Mouse (Mus musculus): ENCODE data around the gene Col1a2. TPM values are rescaled to one million over a fixed set of nuclear protein-coding genes. Genes with fewer than 3 reads are reported as not detected.

Gene Col1a2
- polyA plus RNA-seq, 1 experiment from 2014 or later: 199 TPM

DNA sequence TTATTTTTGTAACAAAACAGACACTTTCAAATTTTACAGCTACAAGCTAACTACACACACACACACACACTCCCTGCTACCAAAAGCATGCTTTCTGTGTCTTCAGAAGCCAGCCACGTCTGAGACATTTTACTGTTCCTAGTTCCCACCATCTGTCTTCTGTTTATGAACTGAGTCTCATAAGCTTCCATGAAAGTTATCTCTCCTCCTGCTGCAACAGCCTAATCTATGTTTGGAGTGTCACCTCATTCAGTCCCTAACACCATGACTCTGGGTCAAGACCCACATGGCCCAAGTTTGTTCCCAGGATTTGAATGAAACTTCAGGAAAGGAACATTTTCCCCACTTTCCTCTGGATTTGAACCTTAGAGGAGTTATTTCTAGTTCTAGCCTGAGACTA lies 57.8 kb downstream of the Col1a2 start:
- H3K4me3 ChIP-seq (replicated peaks; ENCODE audit: low read length): no peak overlapping the region
- WGBS: 61% methylated on average over 1 of the region's 1 CpGs
- no peaks in the 10 kb centered on the region for H3K4me1 ChIP-seq (replicated peaks; ENCODE audit: control insufficient read depth, insufficient read depth, low read length)
- H3K9ac ChIP-seq: no peak overlapping the region
- H3K4me2 ChIP-seq (replicated peaks): no peak overlapping the region
- ATAC-seq (ENCODE audit: low FRiP score) (no peak), DNase-seq (ENCODE audit: low spot score) (no peak)
- H3K27ac ChIP-seq: no peak overlapping the region
- H3K36me3 ChIP-seq (replicated peaks; ENCODE audit: control insufficient read depth, insufficient read depth): no peaks in the 10 kb centered on the region
- no peaks in the 10 kb centered on the region for H3K9me3 ChIP-seq (ENCODE audit: control insufficient read depth, low read length)
- no peaks in the 10 kb centered on the region for H3K27me3 ChIP-seq (ENCODE audit: control insufficient read depth, insufficient read depth, low read length)

DNA sequence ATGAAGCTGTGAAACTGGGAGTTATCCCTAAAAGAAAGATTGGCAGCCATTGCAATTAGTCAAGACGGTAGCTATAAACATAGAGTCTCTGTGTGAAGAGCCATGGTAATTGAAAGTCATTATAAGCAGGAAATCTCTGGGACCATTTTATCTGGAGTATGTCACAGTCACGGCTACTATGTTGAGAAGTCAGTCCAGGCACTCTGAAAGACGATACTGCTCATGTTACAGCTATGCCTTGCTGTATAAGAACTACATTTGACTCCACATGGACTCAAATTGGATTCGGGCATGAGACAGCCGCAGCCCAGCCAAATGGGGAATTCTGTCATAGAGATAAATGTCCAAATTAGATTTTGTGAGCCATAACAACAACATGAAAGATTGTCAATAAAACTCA lies 58.9 kb downstream of the Col1a2 start:
- no peaks in the 10 kb centered on the region for H3K36me3 ChIP-seq (replicated peaks; ENCODE audit: control insufficient read depth, insufficient read depth)
- 86% methylated on average over 5 of the region's 5 CpGs for WGBS
- H3K4me3 ChIP-seq (replicated peaks; ENCODE audit: low read length): no peak overlapping the region
- H3K9ac ChIP-seq: no peak overlapping the region
- no peaks in the 10 kb centered on the region for H3K4me1 ChIP-seq (replicated peaks; ENCODE audit: control insufficient read depth, insufficient read depth, low read length)
- no peaks in the 10 kb centered on the region for H3K9me3 ChIP-seq (ENCODE audit: control insufficient read depth, low read length)
- no peak overlapping the region for H3K27ac ChIP-seq
- no peaks in the 10 kb centered on the region for H3K27me3 ChIP-seq (ENCODE audit: control insufficient read depth, insufficient read depth, low read length)
- DNase-seq (ENCODE audit: low spot score) (no peak), ATAC-seq (ENCODE audit: low FRiP score) (no peak)
- no peak overlapping the region for H3K4me2 ChIP-seq (replicated peaks)

DNA sequence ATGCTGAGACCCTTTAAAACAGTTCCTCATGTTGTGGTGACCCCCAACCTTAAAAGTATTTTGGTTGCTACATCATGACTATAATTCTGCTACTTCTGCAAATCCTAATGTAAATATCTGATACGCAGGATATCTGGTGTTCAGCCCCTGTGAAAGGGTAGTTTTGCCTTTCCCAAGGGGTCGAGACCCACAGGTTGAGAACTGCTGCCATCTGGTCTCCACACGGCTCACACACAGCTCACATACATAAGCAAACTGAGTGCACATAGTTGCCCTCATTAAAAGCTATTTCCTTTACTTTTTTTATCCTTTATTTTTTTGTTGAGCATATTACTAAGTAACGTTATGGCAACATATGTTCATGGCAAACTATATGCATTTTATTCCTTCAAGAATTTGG lies 65.8 kb downstream of the Col1a2 start:
- H3K4me3 ChIP-seq (replicated peaks; ENCODE audit: low read length): no peak overlapping the region
- H3K4me2 ChIP-seq (replicated peaks): no peak overlapping the region
- H3K9ac ChIP-seq: no peak overlapping the region
- no peak for ATAC-seq (ENCODE audit: low FRiP score)
- H3K4me1 ChIP-seq (replicated peaks; ENCODE audit: control insufficient read depth, insufficient read depth, low read length): no peaks in the 10 kb centered on the region
- 77% methylated on average over 4 of the region's 4 CpGs for whole genome bisulfite sequencing
- H3K27ac ChIP-seq: no peak overlapping the region
- no peaks in the 10 kb centered on the region for H3K36me3 ChIP-seq (replicated peaks; ENCODE audit: control insufficient read depth, insufficient read depth)
- H3K27me3 ChIP-seq (ENCODE audit: control insufficient read depth, insufficient read depth, low read length): no peaks in the 10 kb centered on the region
- H3K9me3 ChIP-seq (ENCODE audit: control insufficient read depth, low read length): no peaks in the 10 kb centered on the region
- no peak for DNase-seq (ENCODE audit: low spot score)

DNA sequence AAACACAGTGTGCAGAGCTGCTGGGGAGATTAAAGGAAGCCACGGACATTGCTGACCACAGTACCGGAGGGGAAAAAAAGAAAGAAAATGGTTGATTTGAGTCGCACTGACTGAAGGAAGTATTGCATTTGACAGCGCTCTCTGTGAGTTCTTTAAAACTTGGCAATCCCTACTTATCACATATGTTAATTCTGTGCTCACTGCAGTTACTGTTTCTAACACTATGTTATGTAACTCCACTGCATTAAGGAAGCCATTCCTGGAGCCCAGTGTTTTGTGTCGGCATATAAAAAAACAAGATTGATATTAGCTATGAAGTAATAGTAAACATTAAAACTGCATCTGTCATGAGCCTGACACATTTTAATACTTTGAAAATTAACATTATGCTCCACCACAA lies 73.1 kb downstream of the Col1a2 start:
- Histone ChIP-seq H3K27ac (no peak overlapping the region), H3K9ac (no peak overlapping the region), H3K4me1 (replicated peaks; ENCODE audit: control insufficient read depth, insufficient read depth, low read length) (no peaks in the 10 kb centered on the region), H3K9me3 (ENCODE audit: control insufficient read depth, low read length) (no peaks in the 10 kb centered on the region), H3K36me3 (replicated peaks; ENCODE audit: control insufficient read depth, insufficient read depth) (no peaks in the 10 kb centered on the region), H3K27me3 (ENCODE audit: control insufficient read depth, insufficient read depth, low read length) (no peaks in the 10 kb centered on the region), H3K4me2 (replicated peaks) (no peak overlapping the region), H3K4me3 (replicated peaks; ENCODE audit: low read length) (no peak overlapping the region)
- DNase-seq (ENCODE audit: low spot score) (no peak), ATAC-seq (ENCODE audit: low FRiP score) (no peak)
- WGBS: 84% methylated on average over 5 of the region's 5 CpGs

DNA sequence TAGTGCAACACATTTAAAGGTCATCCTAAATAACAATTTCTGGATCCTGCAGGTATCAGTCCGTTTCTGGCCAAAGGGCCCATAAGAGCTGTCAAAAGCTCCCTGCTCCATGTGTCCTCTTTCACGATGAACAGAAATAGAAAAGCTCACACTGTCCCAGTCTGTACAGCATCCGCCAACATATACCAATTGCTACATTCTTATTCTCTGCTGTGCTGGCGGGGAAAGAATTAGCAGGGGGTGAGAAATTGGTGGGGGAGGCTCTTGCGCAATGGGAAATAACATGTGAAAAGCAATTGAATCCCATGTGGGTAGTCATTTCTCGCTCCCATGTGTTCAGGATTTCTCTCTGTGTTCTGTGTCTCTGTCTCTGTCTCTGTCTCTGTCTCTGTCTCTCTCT lies 73.7 kb downstream of the Col1a2 start:
- Histone ChIP-seq H3K9me3 (ENCODE audit: control insufficient read depth, low read length) (no peaks in the 10 kb centered on the region), H3K36me3 (replicated peaks; ENCODE audit: control insufficient read depth, insufficient read depth) (no peaks in the 10 kb centered on the region), H3K4me2 (replicated peaks) (no peak overlapping the region), H3K27ac (no peak overlapping the region), H3K9ac (no peak overlapping the region), H3K4me3 (replicated peaks; ENCODE audit: low read length) (no peak overlapping the region), H3K4me1 (replicated peaks; ENCODE audit: control insufficient read depth, insufficient read depth, low read length) (no peaks in the 10 kb centered on the region), H3K27me3 (ENCODE audit: control insufficient read depth, insufficient read depth, low read length) (no peaks in the 10 kb centered on the region)
- DNase-seq (ENCODE audit: low spot score) (no peak), ATAC-seq (ENCODE audit: low FRiP score) (no peak)
- 83% methylated on average over 6 of the region's 6 CpGs for WGBS

DNA sequence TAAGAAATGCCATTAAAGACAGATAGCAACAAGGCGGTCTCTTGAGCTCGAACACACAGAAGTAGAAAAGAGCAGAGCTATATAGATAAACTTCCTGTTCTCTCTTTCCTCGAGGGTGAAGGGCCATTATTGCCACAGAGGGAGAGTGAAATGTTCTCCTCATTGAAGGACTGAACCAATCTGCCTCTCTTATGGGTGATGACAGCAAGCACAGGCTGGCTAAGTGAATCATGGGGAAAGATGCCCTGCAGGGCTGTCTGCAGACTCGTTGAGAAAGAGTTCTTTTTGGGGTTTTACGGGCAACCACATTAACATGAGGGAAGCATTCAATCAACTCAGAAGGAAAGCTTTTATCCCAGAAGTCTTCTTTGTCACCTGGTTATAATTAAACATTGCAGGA lies 75.0 kb downstream of the Col1a2 start:
- no peak overlapping the region for H3K9ac ChIP-seq
- H3K36me3 ChIP-seq (replicated peaks; ENCODE audit: control insufficient read depth, insufficient read depth): no peaks in the 10 kb centered on the region
- no peaks in the 10 kb centered on the region for H3K9me3 ChIP-seq (ENCODE audit: control insufficient read depth, low read length)
- no peaks in the 10 kb centered on the region for H3K27me3 ChIP-seq (ENCODE audit: control insufficient read depth, insufficient read depth, low read length)
- H3K4me1 ChIP-seq (replicated peaks; ENCODE audit: control insufficient read depth, insufficient read depth, low read length): no peaks in the 10 kb centered on the region
- H3K4me2 ChIP-seq (replicated peaks): no peak overlapping the region
- WGBS: 66% methylated on average over 5 of the region's 5 CpGs
- H3K27ac ChIP-seq: no peak overlapping the region
- no peak overlapping the region for H3K4me3 ChIP-seq (replicated peaks; ENCODE audit: low read length)
- no peak for ATAC-seq (ENCODE audit: low FRiP score)
- DNase-seq (ENCODE audit: low spot score): no peak

DNA sequence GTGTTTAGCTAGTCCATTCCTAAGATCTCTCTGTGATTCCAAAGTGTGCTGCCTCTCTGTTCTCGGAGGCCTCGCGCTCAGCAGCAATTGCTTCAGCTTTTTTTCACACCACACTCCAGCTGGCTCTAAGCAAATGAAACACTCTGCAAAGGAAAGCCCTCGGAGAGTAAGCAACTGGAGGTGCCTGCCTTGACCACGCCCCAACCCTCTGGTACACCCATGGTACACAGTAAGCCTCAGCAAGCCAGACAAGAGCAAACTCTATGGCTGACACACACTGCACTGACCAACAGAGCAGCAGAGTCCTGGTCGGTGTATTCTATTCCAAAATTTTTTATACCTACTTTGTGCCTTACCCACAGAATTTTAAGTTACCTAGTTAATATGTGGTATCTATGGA lies 78.9 kb downstream of the Col1a2 start:
- H3K4me1 ChIP-seq (replicated peaks; ENCODE audit: control insufficient read depth, insufficient read depth, low read length): no peaks in the 10 kb centered on the region
- no peak overlapping the region for H3K9ac ChIP-seq
- H3K9me3 ChIP-seq (ENCODE audit: control insufficient read depth, low read length): no peaks in the 10 kb centered on the region
- no peaks in the 10 kb centered on the region for H3K27me3 ChIP-seq (ENCODE audit: control insufficient read depth, insufficient read depth, low read length)
- no peak overlapping the region for H3K4me3 ChIP-seq (replicated peaks; ENCODE audit: low read length)
- no peak for DNase-seq (ENCODE audit: low spot score)
- 39% methylated on average over 6 of the region's 6 CpGs for WGBS
- no peak overlapping the region for H3K4me2 ChIP-seq (replicated peaks)
- no peak overlapping the region for H3K27ac ChIP-seq
- no peak for ATAC-seq (ENCODE audit: low FRiP score)
- no peaks in the 10 kb centered on the region for H3K36me3 ChIP-seq (replicated peaks; ENCODE audit: control insufficient read depth, insufficient read depth)

DNA sequence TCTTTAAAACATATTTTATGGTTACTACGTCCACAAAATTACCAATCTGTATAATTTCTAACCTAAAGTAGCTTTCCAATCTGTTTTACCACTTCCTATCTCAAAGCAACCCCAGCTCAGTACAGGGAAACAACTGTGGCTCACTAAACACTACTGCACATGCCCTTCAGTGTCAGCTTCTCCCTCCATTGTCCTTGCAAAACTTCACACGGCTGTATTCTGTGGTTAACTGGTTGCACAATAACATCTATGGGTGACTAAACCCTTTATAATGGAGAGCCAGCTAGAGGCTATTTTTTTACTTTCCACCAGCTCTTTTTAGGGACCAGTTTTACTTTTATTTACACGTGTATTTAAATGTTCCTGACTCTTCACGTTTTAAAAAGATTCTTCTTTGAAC lies 83.3 kb downstream of the Col1a2 start:
- H3K9me3 ChIP-seq (ENCODE audit: control insufficient read depth, low read length): no peaks in the 10 kb centered on the region
- no peak overlapping the region for H3K4me3 ChIP-seq (replicated peaks; ENCODE audit: low read length)
- H3K4me1 ChIP-seq (replicated peaks; ENCODE audit: control insufficient read depth, insufficient read depth, low read length): no peaks in the 10 kb centered on the region
- DNase-seq (ENCODE audit: low spot score) (no peak), ATAC-seq (ENCODE audit: low FRiP score) (no peak)
- no peak overlapping the region for H3K27ac ChIP-seq
- H3K9ac ChIP-seq: no peak overlapping the region
- no peaks in the 10 kb centered on the region for H3K27me3 ChIP-seq (ENCODE audit: control insufficient read depth, insufficient read depth, low read length)
- H3K36me3 ChIP-seq (replicated peaks; ENCODE audit: control insufficient read depth, insufficient read depth): no peaks in the 10 kb centered on the region
- 72% methylated on average over 4 of the region's 4 CpGs for WGBS
- H3K4me2 ChIP-seq (replicated peaks): no peak overlapping the region

DNA sequence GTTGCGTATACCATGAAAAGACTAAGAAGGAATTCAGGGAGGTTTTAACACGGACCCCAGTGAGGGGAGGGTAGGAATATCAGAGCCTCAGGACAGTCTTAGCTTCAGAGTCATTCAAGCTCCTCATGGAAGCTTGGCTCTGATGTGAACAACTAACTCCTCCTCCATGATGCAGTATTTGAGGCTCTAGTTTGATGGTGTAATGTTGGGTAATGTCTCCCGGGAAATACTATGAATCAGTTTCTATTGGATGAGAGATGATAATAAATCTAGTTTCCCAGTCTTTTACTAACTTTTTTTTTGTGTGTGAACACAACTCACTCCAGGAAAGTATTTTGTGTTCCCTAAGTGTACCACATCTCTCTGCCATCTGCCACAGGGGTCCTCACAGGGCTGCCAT lies 84.1 kb downstream of the Col1a2 start:
- H3K27me3 ChIP-seq (ENCODE audit: control insufficient read depth, insufficient read depth, low read length): no peaks in the 10 kb centered on the region
- H3K9me3 ChIP-seq (ENCODE audit: control insufficient read depth, low read length): no peaks in the 10 kb centered on the region
- ATAC-seq (ENCODE audit: low FRiP score): no peak
- no peak overlapping the region for H3K9ac ChIP-seq
- H3K4me2 ChIP-seq (replicated peaks): no peak overlapping the region
- no peak for DNase-seq (ENCODE audit: low spot score)
- 96% methylated on average over 3 of the region's 3 CpGs for WGBS
- H3K4me3 ChIP-seq (replicated peaks; ENCODE audit: low read length): no peak overlapping the region
- H3K36me3 ChIP-seq (replicated peaks; ENCODE audit: control insufficient read depth, insufficient read depth): no peaks in the 10 kb centered on the region
- no peak overlapping the region for H3K27ac ChIP-seq
- H3K4me1 ChIP-seq (replicated peaks; ENCODE audit: control insufficient read depth, insufficient read depth, low read length): no peaks in the 10 kb centered on the region

DNA sequence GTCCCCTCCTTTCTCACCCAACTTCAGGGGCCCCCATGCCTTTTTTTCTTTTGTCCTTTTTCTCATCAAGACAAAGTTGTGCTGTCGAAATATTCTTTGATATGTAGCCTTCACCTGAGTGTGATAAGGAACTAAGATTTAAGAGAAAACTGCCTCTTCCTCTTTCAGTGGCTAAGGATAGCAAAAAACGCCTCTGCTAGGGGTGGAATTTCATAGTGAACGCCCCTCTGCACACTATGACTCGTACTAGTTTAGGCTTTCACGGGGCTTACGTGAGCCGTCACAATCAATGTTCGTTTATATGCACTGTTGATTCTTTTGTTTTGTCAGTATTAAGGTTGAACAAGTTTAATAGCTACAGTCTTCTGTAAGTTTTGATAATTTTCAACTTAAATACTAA lies 85.5 kb downstream of the Col1a2 start:
- Histone ChIP-seq H3K9me3 (ENCODE audit: control insufficient read depth, low read length) (no peaks in the 10 kb centered on the region), H3K4me1 (replicated peaks; ENCODE audit: control insufficient read depth, insufficient read depth, low read length) (no peaks in the 10 kb centered on the region), H3K27ac (no peak overlapping the region), H3K27me3 (ENCODE audit: control insufficient read depth, insufficient read depth, low read length) (no peaks in the 10 kb centered on the region), H3K9ac (no peak overlapping the region), H3K4me2 (replicated peaks) (no peak overlapping the region), H3K36me3 (replicated peaks; ENCODE audit: control insufficient read depth, insufficient read depth) (no peaks in the 10 kb centered on the region), H3K4me3 (replicated peaks; ENCODE audit: low read length) (no peak overlapping the region)
- DNase-seq (ENCODE audit: low spot score) (no peak), ATAC-seq (ENCODE audit: low FRiP score) (no peak)
- 74% methylated on average over 8 of the region's 8 CpGs for WGBS

Measured in hindbrain, embryonic 14.5 days (tissue).